Mouse (Mus musculus) urinary bladder, adult 18-20 months (tissue): ENCODE measurements at regions not wholly inside any gene's neighbourhood (a gene's known extent, or its start where the extent isn't known, plus 50 kb on each side); places are given as distances from the start of the nearest gene placed in this dataset.

Experiments
- DNase-seq, 2 experiments: peaks; one replicate each; pipeline ENCODE4 v3.0.0; 2022; ENCODE audit warnings: low spot score in 2 of 2, mixed read lengths in 2 of 2

DNA sequence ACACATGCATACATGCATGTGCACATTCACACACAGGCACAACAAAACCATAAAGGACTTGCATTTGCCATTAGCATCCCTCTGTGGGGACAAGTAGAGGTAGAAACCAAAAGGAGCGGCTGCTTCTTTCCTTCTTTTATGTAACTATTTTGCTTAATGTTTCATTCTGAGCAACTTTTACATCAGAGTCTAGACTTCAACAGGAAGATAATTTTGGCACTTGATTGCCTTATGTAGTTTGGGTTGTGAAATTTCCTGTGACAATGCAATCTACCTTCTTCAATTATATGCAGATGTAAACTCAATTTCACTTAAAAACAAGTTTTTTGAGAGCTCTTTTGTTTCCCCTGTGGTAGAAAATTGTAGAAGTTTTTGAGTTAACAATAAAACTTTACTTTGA lies 56.1 kb upstream of the Adgrf1 start:
- DNase-seq: no peak

- no peak for DNase-seq
Observed at GRCm38 (mm10) chr17:43219636-43220035, 50.5 kb upstream of the Adgrf1 start.
